Mouse (Mus musculus) right cerebral cortex, postnatal 14 days (tissue): ENCODE results near the gene Kcnd1.
"Not testable (repeated sequence)": the region's sequence is repeated elsewhere in the genome, so short reads cannot be mapped to it uniquely, and the experiment has no call there.

Source experiments
- DNase-seq: peaks from one replicate; pipeline ENCODE4 v3.0.0; 2022

Kcnd1 gene

GRCm38 (mm10) chrX:7821865-7822779 lies at the start of gene Kcnd1:
Kcnd1 (plus strand) TSS chrX:7822289.
- DNase-seq: peak; percentile 63

GRCm38 (mm10) chrX:7772766-7773165 lies 49.3 kb upstream of the Kcnd1 start:
- no peak for DNase-seq

- DNase-seq: no peak
These were observed 46.4 kb upstream of the Kcnd1 start for GRCm38 (mm10) chrX:7775501-7776205.

GRCm38 (mm10) chrX:7776329-7777082 lies 45.6 kb upstream of the Kcnd1 start:
- peak; percentile 53 for DNase-seq

GRCm38 (mm10) chrX:7778450-7779244 lies 43.4 kb upstream of the Kcnd1 start:
- no peak for DNase-seq

- no peak for DNase-seq
These were observed 42.8 kb upstream of the Kcnd1 start for GRCm38 (mm10) chrX:7779294-7779693.

- DNase-seq: no peak
These were observed 39.4 kb upstream of the Kcnd1 start for GRCm38 (mm10) chrX:7782603-7783092.

GRCm38 (mm10) chrX:7789542-7790136 lies 32.5 kb upstream of the Kcnd1 start, which contains the start of gene Gripap1:
Gripap1 (plus strand) TSS chrX:7789765.
- peak; percentile 65 for DNase-seq

- no peak for DNase-seq
These were observed 31.8 kb upstream of the Kcnd1 start for GRCm38 (mm10) chrX:7790309-7790708.

GRCm38 (mm10) chrX:7793361-7793760 lies 28.7 kb upstream of the Kcnd1 start:
- DNase-seq: no peak

GRCm38 (mm10) chrX:7795016-7795415 lies 27.1 kb upstream of the Kcnd1 start:
- DNase-seq: no peak

GRCm38 (mm10) chrX:7797327-7797726 lies 24.8 kb upstream of the Kcnd1 start:
- no peak for DNase-seq

- DNase-seq: not testable (repeated sequence)
These were observed 19.9 kb upstream of the Kcnd1 start for GRCm38 (mm10) chrX:7802157-7802556.

GRCm38 (mm10) chrX:7815016-7815415 lies 7.1 kb upstream of the Kcnd1 start:
- DNase-seq: peak; percentile 32

GRCm38 (mm10) chrX:7837146-7837545 lies 15.1 kb downstream of the Kcnd1 start:
- DNase-seq: no peak

GRCm38 (mm10) chrX:7840842-7841162 lies 18.7 kb downstream of the Kcnd1 start:
- no peak for DNase-seq

- DNase-seq: peak; percentile 92
These were observed 19.4 kb downstream of the Kcnd1 start, which contains the start of gene Otud5 for GRCm38 (mm10) chrX:7841163-7842162. Otud5 (plus strand) TSS chrX:7841364.

- DNase-seq: peak; percentile 42
These were observed 20.2 kb downstream of the Kcnd1 start for GRCm38 (mm10) chrX:7842318-7842717.

- no peak for DNase-seq
These were observed 25.8 kb downstream of the Kcnd1 start for GRCm38 (mm10) chrX:7847845-7848244.

GRCm38 (mm10) chrX:7854578-7854977 lies 32.5 kb downstream of the Kcnd1 start:
- no peak for DNase-seq
